Mouse (Mus musculus): ENCODE data around the gene Pecam1.

DNA sequence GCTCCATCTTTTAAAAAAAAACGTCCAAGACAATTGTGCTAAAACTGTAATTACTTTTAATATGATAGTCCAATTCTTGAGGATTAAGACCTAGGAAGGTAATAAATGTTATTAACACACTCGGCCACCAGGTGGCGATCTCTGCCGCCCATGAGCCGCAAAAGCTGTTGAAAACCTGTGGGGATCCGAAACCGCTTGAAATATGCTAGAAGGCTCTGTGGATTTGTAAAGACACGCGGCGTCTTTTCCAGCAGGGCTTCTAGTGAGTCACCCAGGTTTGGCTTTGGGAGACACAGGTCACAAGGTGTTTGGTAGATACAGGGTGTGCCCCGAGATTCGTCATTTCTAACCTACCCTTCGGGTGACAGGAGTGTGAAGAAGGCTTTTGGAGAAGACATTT lies 102.1 kb downstream of the Pecam1 start:
- peak; percentile 97 for TF ChIP-seq CTCF (IDR thresholded peaks at IDR 0.05; ENCODE audit: extremely low read depth, insufficient read length, insufficient replicate concordance, low read depth, low read length)
- TF ChIP-seq POLR2A (IDR thresholded peaks at IDR 0.05; ENCODE audit: low read depth, low read length) = no peak

All from small intestine, adult 2 months (tissue).